Mouse (Mus musculus) heart, postnatal 0 days (tissue): ENCODE results near the gene Tmem104. TPM values are rescaled to one million over a fixed set of nuclear protein-coding genes. Genes with fewer than 3 reads are reported as not detected.

Experiments
- ATAC-seq: fragments of 200-750 bp; cut with Nextera tagmentation; 2 replicates; pipeline ENCODE4 v1.8.0; 2017; ENCODE audit warnings: low read depth, moderate number of reproducible peaks, moderate library complexity; ENCODE audit not compliant: insufficient read depth
- DNase-seq: peaks from one replicate; pipeline ENCODE4 v3.0.0-alpha.2; 2016; ENCODE audit warnings: low spot score
- H3K27ac ChIP-seq: fragments of 300-500 bp; sonication (generic); 2 replicates; pipeline ENCODE4 v1.5.1; 2014; ENCODE audit warnings: low read depth, mild to moderate bottlenecking
- H3K27me3 ChIP-seq: fragments of 300-500 bp; sonication (generic); 2 replicates; pipeline ENCODE4 v1.6.1; 2014; ENCODE audit warnings: low read length, mixed read lengths; ENCODE audit not compliant: control insufficient read depth, insufficient read depth
- H3K36me3 ChIP-seq: fragments of 300-500 bp; sonication (generic); replicated peaks from 2 replicates; pipeline ENCODE4 v1.6.1; 2014; ENCODE audit warnings: low read length, mixed read lengths; ENCODE audit not compliant: control insufficient read depth, insufficient read depth
- H3K4me1 ChIP-seq: fragments of 300-500 bp; sonication (generic); 2 replicates; pipeline ENCODE4 v1.6.1; 2014; ENCODE audit warnings: antibody characterized with exemption; ENCODE audit not compliant: control insufficient read depth, insufficient read depth
- H3K4me2 ChIP-seq: fragments of 300-500 bp; sonication (generic); 2 replicates; pipeline ENCODE4 v1.6.1; 2014; ENCODE audit warnings: low read depth, mild to moderate bottlenecking, low read length, moderate library complexity
- H3K4me3 ChIP-seq: fragments of 300-500 bp; sonication (generic); 2 replicates; pipeline ENCODE4 v1.5.1; 2014; ENCODE audit warnings: low read depth, low read length
- H3K9ac ChIP-seq: fragments of 300-500 bp; sonication (generic); replicated peaks from 2 replicates; pipeline ENCODE4 v1.6.1; 2014; ENCODE audit warnings: low read depth, low read length, mixed read lengths
- H3K9me3 ChIP-seq: fragments of 300-500 bp; sonication (generic); replicated peaks from 2 replicates; pipeline ENCODE4 v1.6.1; 2016; ENCODE audit warnings: low read length; ENCODE audit not compliant: control insufficient read depth
- CTCF ChIP-seq: IDR thresholded peaks from 2 replicates; pipeline ENCODE4 v1.5.1; 2016; ENCODE audit warnings: antibody characterized with exemption, control low read depth, low read depth
- EP300 ChIP-seq: IDR thresholded peaks from 2 replicates; pipeline ENCODE4 v1.6.1; 2016; ENCODE audit warnings: antibody characterized with exemption, low read depth
- WGBS: fragments of 180-500 bp; shearing (Covaris S2); extraction: QIAGEN DNeasy Blood & Tissue Kit; methylation state at CpG from one replicate; pipeline ENCODE4 v1.1.7; 2014; 5-methylcytosine and 5-hydroxymethylcytosine counted together
- polyA plus RNA-seq: library from polyadenylated mRNA; unstranded; fragments of >200 nt; fragmentation: Nextera tagmentation; extraction: Ambion mirVana; gene quantifications from 2 replicates; pipeline ENCODE4 v1.2.1, GENCODE M21; 2015
- total RNA-seq: library from RNA; depleted of rRNA; stranded (reverse); fragments of >200 nt; gene quantifications from 2 replicates; pipeline ENCODE4 v1.2.3, GENCODE M21; 2014; ENCODE audit warnings: low replicate concordance

Gene Tmem104
- total and polyA plus RNA-seq, 2 experiments from 2014 or later, result 4.1 to 6.4 TPM

- H3K4me1 ChIP-seq, result peaks cover 11% of the 10 kb centered on the region; the same call in 1 of the 2 replicates
- H3K4me2 ChIP-seq, result no peak overlapping the region
- WGBS, result 67% methylated on average over 19 of the region's 19 CpGs
- ATAC-seq (no peak), DNase-seq (no peak)
- H3K36me3 ChIP-seq, result no peaks in the 10 kb centered on the region
- no peak overlapping the region for H3K9ac ChIP-seq
- TF ChIP-seq EP300 (no peak), CTCF (no peak)
- no peaks in the 10 kb centered on the region for H3K27me3 ChIP-seq
- H3K9me3 ChIP-seq, result no peaks in the 10 kb centered on the region
- H3K27ac ChIP-seq, result no peak overlapping the region
- no peak overlapping the region for H3K4me3 ChIP-seq
These were observed 99.1 kb downstream of the Tmem104 start for GRCm38 (mm10) chr11:115286201-115286993.

DNA sequence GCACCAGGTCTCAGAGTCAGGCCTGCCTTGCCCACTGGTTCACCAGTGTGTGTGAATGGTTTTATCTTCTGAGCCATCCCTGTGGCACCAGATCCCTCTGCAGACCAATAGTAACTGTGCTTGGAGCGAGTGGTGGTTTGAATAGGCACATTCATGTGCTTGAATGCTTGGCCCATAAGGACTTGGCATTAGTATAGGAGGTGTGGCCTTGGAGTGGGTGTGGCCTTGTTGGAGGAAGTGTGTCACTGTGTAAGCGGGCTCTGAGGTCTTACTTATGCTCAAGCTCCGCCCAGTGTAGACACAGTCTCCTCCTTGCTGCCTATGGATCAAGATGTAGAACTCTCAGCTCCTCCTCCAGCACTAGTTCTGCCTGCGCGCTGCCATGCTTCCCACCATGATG, 100.1 kb downstream of the Tmem104 start:
- Histone ChIP-seq H3K4me3 (no peak overlapping the region), H3K4me2 (no peak overlapping the region), H3K27me3 (no peaks in the 10 kb centered on the region), H3K36me3 (no peaks in the 10 kb centered on the region), H3K9ac (no peak overlapping the region), H3K27ac (no peak overlapping the region), H3K9me3 (no peaks in the 10 kb centered on the region), H3K4me1 (peaks cover 12% of the 10 kb centered on the region; the same call in 1 of the 2 replicates)
- ATAC-seq (no peak), DNase-seq (no peak)
- TF ChIP-seq CTCF (no peak), EP300 (no peak)
- WGBS, result 85% methylated on average over 5 of the region's 5 CpGs

GRCm38 (mm10) chr11:115288305-115288704, 101.0 kb downstream of the Tmem104 start:
- no peak overlapping the region for H3K27ac ChIP-seq
- DNase-seq (no peak), ATAC-seq (no peak)
- no peaks in the 10 kb centered on the region for H3K9me3 ChIP-seq
- peaks cover 17% of the 10 kb centered on the region for H3K4me1 ChIP-seq
- WGBS, result 70% methylated on average over 2 of the region's 2 CpGs
- H3K4me3 ChIP-seq, result no peak overlapping the region
- H3K4me2 ChIP-seq, result no peak overlapping the region
- no peak overlapping the region for H3K9ac ChIP-seq
- H3K27me3 ChIP-seq, result no peaks in the 10 kb centered on the region
- no peaks in the 10 kb centered on the region for H3K36me3 ChIP-seq
- TF ChIP-seq CTCF (no peak), EP300 (no peak)

GRCm38 (mm10) chr11:115289885-115290284, 102.6 kb downstream of the Tmem104 start:
- H3K27ac ChIP-seq, result no peak overlapping the region

DNA sequence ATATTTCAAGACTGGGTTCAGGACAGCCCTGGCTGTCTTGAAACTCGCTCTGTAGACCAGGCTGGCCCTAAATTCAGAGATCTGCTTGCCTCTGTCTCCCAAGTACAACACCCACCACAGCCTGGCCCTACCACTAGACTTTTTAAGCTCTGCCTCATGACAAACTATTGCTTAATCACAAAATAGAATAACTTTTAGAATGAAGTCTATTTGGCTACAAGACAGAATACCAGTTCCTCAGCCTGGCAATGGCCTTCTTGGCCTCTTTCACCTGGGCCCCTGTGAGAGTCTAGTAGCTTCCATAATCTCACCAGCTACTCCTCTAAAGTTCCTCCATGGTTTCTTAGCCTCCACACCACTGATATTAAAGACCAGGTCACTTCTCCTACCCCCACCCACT, 103.0 kb downstream of the Tmem104 start:
- Histone ChIP-seq H3K36me3 (no peaks in the 10 kb centered on the region), H3K9ac (no peak overlapping the region), H3K4me2 (no peak overlapping the region), H3K27me3 (no peaks in the 10 kb centered on the region), H3K4me3 (no peak overlapping the region), H3K27ac (no peak overlapping the region), H3K9me3 (no peaks in the 10 kb centered on the region), H3K4me1 (peaks cover 17% of the 10 kb centered on the region)
- DNase-seq (no peak), ATAC-seq (no peak)
- no peak for TF ChIP-seq EP300
- TF ChIP-seq CTCF, result no peak
- WGBS, result 79% methylated on average over 1 of the region's 1 CpGs

More at GRCm38 (mm10) chr11:115289885-115290284, 102.6 kb downstream of the Tmem104 start:
- H3K36me3 ChIP-seq, result no peaks in the 10 kb centered on the region
- peaks cover 17% of the 10 kb centered on the region for H3K4me1 ChIP-seq
- DNase-seq (no peak), ATAC-seq (no peak)
- TF ChIP-seq EP300 (no peak), CTCF (no peak)
- H3K9ac ChIP-seq, result no peak overlapping the region
- no peaks in the 10 kb centered on the region for H3K9me3 ChIP-seq
- H3K4me2 ChIP-seq, result no peak overlapping the region
- H3K27me3 ChIP-seq, result no peaks in the 10 kb centered on the region
- H3K4me3 ChIP-seq, result no peak overlapping the region
- 59% methylated on average over 8 of the region's 8 CpGs for WGBS

DNA sequence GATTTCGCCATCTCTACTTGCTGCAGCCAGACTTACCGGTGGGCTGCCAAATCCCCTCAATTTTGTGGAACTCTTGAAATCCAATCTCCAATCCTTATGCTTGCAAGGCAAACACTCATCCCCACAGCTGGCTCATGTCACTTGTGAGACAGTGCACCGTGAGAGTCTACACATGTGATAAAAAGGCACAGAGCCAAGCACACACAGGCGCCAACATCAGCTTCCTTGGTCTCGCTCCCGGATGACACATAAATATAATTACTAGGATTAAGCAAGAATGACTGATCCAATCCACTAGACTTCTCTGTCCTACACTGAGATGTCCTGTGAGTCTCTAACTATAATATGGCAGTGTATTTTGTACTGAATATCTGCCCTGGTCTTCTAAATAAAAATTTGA, 103.6 kb downstream of the Tmem104 start:
- Histone ChIP-seq H3K4me1 (peaks cover 17% of the 10 kb centered on the region), H3K4me3 (no peak overlapping the region), H3K9ac (no peak overlapping the region), H3K27me3 (no peaks in the 10 kb centered on the region), H3K4me2 (no peak overlapping the region), H3K9me3 (no peaks in the 10 kb centered on the region), H3K27ac (peak overlapping the region; percentile 43; the same call in 1 of the 2 replicates), H3K36me3 (no peaks in the 10 kb centered on the region)
- ATAC-seq (peak; percentile 54; the same call in 1 of the 2 replicates), DNase-seq (peak; percentile 61)
- 37% methylated on average over 6 of the region's 6 CpGs for WGBS
- TF ChIP-seq EP300 (no peak), CTCF (no peak)
